Mouse (Mus musculus) left cerebral cortex, adult 2 months (tissue): Measurements from ENCODE around the gene Cdh18. TPM values are rescaled to one million over a fixed set of nuclear protein-coding genes. Genes with fewer than 3 reads are reported as not detected.

ENCODE experiments used
- DNase-seq, 2 experiments: peaks; one replicate each; pipeline ENCODE4 v3.0.0; 2021 to 2022; ENCODE audit warnings: low spot score in 2 of 2, mixed read lengths in 1 of 2; ENCODE audit errors: extremely low spot score in 1 of 2
- H3K27ac ChIP-seq: fragments of 200-600 bp; 2 replicates; pipeline ENCODE4 v1.8.1; 2022
- H3K4me3 ChIP-seq: fragments of 200-600 bp; 2 replicates; pipeline ENCODE4 v1.8.1; 2022
- CTCF ChIP-seq: fragments of 200-600 bp; IDR thresholded peaks from 2 replicates; pipeline ENCODE4 v1.8.1; 2022; ENCODE audit warnings: antibody characterized with exemption, mild to moderate bottlenecking, moderate library complexity
- intact Hi-C: fragments of 180-260 bp; cut with DNase I; formaldehyde crosslinking; loops from one replicate; pipeline ENCODE4 v1.15.1; 2025
- total RNA-seq, 2 experiments: library from RNA; stranded (reverse); gene quantifications; 2 replicates each; pipeline ENCODE4 v1.2.3; 2021

The Cdh18 gene
- total RNA-seq, 2 experiments from 2014 or later, result 27.3 to 32.9 TPM

DNA sequence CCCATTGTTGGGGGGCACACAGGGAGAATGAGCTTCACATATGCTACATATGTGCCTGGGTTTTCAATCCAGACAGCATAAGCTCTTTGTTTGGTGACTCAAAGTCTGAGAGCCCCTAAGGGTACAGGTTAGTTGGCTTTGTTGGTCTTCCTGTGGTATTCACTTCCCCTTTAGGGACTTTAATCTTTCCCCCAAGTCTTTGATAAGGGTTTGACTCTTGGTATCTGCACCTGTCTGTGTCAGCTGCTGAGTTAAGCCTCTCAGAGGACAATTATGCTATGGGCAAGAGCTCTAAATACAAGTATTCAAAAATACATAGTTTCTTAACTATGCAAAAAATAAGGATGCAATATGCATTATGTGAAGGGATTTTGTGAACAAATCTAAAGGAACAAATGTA is 869.3 kb downstream of the Cdh18 start:
- H3K4me3 ChIP-seq, result no peak overlapping the region
- TF ChIP-seq CTCF, result no peak
- no peak for DNase-seq
- intact Hi-C loops, result no loop called here
- H3K27ac ChIP-seq, result no peak overlapping the region

DNA sequence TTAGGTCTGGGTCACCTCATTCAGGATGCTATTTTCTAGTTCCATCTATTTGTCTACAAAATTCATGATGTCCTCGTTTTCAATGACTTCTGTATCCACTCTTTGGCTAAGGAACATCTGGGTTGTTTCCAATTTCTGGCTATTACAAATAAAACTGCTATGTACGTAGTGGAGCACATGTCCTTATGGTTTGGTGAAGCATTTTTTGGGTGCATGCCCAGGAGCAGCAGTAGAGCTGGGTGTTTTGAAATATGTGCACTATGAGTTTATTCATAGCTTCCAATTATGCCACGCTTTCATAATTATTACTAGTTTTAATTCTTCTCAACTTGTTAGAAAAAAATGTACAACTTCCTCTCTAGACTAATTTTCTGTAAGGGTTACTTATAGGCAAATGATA is 871.2 kb downstream of the Cdh18 start:
- TF ChIP-seq CTCF, result no peak
- intact Hi-C loops, result no loop called here
- Histone ChIP-seq H3K4me3 (no peak overlapping the region), H3K27ac (no peak overlapping the region)
- DNase-seq, result no peak

GRCm38 (mm10) chr15:23430021-23430420 is 881.2 kb downstream of the Cdh18 start:
- Histone ChIP-seq H3K4me3 (no peak overlapping the region), H3K27ac (no peak overlapping the region)
- intact Hi-C loops, result no loop called here
- no peak for TF ChIP-seq CTCF
- DNase-seq, result no peak

DNA sequence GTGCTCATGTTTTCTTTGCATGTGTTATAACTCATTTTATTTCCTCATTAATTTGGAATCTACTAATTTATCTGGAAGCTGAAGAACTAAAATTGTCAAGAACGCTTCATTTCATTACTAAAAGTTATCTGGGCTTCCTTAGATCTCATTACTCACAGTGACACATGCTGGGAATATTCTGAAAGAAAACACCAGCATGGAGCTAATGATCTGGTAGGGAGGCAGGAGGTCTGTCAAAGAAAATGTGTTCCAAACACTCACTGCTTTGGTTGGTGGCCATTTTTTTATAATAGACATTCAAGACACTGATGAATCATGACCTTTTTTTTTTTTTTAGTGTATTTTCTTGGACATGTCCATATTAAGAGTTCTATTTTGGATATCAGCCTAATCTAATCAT is 899.7 kb downstream of the Cdh18 start:
- TF ChIP-seq CTCF, result no peak
- intact Hi-C loops, result no loop called here
- Histone ChIP-seq H3K27ac (no peak overlapping the region), H3K4me3 (no peak overlapping the region)
- no peak for DNase-seq

DNA sequence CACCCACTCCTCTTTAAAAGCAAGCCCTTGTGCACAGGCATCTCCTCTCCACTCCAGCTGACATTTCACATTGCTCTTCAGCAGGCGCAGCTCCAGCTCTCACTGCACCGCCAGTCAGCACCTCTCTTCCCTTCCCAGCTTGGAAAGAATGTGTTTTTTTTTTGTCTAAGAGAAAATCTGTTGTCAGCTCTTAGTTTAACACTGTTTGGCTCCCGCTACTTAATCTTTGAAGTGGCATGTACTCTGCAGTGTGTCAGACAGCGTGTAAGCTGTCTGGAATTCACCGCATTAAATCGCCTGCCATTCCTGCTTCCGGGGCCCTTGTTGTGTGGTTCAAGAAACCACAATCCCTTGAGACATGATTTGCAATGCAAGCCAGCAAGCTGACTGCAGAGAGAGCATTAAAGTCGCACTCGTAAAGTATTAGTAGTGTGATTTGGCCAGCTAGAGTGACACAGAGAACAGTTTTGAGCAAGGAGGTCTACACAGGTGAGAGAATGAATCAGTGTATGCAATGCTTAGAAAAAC is 903.3 kb downstream of the Cdh18 start:
- intact Hi-C loops, result no loop called here
- no peak overlapping the region for H3K27ac ChIP-seq
- TF ChIP-seq CTCF, result no peak
- no peak for DNase-seq
- H3K4me3 ChIP-seq, result peak overlapping the region; percentile 13; the same call in 1 of the 2 replicates

DNA sequence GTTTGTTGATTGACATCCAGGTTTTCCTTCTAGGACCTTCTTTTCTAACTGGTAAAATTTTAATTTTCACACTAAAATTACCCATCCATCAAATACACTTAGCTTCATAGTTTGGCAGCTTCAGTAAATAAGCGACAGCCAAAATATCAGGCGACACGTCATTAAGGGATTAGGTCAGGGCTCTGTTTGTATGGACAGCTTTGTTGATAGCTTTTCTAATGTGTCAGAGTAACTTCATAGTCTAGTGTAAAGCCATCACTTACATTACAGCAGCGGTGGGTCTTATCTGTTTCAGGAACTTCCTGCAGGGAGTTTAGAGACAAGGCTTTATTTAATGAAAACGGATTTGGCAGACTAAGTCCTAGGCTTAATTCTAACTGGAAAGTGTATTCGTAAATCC is 904.5 kb downstream of the Cdh18 start:
- intact Hi-C loops, result no loop called here
- H3K27ac ChIP-seq, result no peak overlapping the region

DNA sequence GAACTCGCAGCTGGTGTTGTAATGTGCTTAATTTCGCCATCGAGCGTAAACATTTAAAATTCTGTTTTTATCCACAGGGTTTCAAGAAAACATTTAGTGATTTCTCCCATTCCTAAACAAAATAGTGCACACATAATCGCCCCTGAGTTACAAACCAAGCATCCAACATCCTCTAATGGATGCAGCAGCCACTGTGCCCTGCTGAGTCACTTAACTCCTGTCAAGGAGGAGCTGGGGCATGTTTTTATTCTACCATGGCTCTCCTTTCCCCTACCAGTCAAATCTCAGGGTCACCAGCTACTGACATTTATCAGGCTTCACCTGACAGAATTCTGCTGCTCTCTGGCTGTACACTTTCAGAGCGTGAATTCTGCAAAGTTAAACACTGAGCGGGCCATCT is 906.5 kb downstream of the Cdh18 start:
- no peak for DNase-seq
- TF ChIP-seq CTCF, result no peak
- no peak overlapping the region for H3K4me3 ChIP-seq
- intact Hi-C loops, result no loop called here
- no peak overlapping the region for H3K27ac ChIP-seq

More for the DNA sequence above, 904.5 kb downstream of the Cdh18 start:
- no peak for TF ChIP-seq CTCF
- no peak overlapping the region for H3K4me3 ChIP-seq
- no peak for DNase-seq

GRCm38 (mm10) chr15:23457401-23457800 is 908.6 kb downstream of the Cdh18 start:
- Histone ChIP-seq H3K27ac (no peak overlapping the region), H3K4me3 (no peak overlapping the region)
- TF ChIP-seq CTCF, result no peak
- intact Hi-C loops, result no loop called here
- no peak for DNase-seq

DNA sequence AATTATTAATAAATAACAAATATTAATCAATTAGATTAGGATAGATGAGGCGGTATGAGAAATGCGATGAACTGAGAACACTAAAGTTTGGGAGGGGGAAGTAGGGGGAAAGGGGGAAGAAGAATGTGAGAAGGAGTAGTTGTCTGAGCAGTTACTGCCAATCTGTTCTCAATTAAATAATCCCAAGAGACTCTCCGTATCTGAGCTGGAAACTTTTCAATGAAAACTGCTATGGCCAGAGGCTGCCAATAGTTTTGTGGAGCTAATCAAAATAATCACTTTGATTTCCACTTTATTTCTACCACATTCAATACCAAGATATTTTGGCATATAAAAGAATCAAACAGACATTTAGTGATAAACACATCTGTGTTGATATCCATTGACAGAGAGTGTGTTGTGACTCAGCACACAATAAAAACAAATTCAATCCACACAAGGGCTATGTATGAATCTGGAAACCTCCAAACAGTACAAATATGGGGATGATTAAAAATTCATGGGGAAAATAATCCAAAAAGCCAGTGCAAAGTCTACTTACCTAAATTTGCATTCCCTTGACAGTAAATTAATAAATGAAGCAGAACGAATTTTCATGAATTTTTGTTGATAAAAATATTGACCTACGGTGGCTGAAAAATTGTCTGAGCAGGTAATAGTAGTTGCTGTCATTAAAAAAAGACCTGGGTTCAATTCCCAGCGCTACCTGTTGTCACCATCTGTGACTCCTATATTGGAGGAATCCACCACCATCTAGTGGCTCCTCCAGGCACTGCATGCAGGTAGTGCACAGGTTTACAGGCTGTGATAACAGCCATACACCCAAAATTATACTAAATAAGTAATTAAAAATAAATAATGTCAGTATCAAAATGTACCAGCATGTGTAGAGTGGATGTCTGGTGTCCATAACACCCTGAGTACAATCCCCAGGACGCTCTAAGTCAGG is 922.0 kb downstream of the Cdh18 start:
- TF ChIP-seq CTCF, result peak; percentile 48
- no peak overlapping the region for H3K27ac ChIP-seq
- no peak overlapping the region for H3K4me3 ChIP-seq
- DNase-seq, result no peak
- intact Hi-C loops, result loop anchor here (10.0 kb wide), 1 partner anchor 636 kb away; no protein-coding TSS in a partner anchor

DNA sequence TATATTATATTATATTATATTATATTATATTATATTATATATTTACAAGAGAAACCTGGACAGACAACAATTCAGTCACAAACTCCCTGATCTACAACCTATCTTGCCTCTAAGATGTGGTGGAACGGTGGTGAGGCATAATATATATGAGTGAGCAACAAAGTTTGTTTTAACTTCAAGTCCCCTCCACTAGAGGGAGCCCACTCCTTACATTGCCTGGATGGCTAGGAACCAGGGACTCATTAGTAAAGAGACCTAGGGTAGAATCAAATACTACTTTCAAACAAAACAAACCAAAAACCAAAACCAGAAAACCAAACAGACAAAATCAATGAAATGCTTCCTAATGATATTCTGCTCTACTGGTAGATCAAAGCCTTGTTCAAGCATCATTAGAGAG is 937.5 kb downstream of the Cdh18 start:
- no peak overlapping the region for H3K4me3 ChIP-seq
- no peak overlapping the region for H3K27ac ChIP-seq
- DNase-seq, result peak in 1 of 2 experiments; percentile 14
- TF ChIP-seq CTCF, result peak; percentile 61
- intact Hi-C loops, result loop anchor here (2.0 to 5.0 kb wide), 2 partner anchors 920 to 1041 kb away; no protein-coding TSS in a partner anchor

GRCm38 (mm10) chr15:23506480-23506879 is 957.7 kb downstream of the Cdh18 start:
- DNase-seq, result no peak
- no peak overlapping the region for H3K27ac ChIP-seq
- intact Hi-C loops, result no loop called here
- TF ChIP-seq CTCF, result no peak
- no peak overlapping the region for H3K4me3 ChIP-seq

GRCm38 (mm10) chr15:23509694-23510093 is 960.9 kb downstream of the Cdh18 start:
- Histone ChIP-seq H3K4me3 (no peak overlapping the region), H3K27ac (no peak overlapping the region)
- no peak for TF ChIP-seq CTCF
- intact Hi-C loops, result no loop called here
- no peak for DNase-seq
